Mouse (Mus musculus): ENCODE measurements around the gene Ccdc39. TPM values are rescaled to one million over a fixed set of nuclear protein-coding genes. Genes with fewer than 3 reads are reported as not detected.

Ccdc39 gene
- total RNA-seq, 2 experiments from 2014 or later: 16.7 to 39.2 TPM

DNA sequence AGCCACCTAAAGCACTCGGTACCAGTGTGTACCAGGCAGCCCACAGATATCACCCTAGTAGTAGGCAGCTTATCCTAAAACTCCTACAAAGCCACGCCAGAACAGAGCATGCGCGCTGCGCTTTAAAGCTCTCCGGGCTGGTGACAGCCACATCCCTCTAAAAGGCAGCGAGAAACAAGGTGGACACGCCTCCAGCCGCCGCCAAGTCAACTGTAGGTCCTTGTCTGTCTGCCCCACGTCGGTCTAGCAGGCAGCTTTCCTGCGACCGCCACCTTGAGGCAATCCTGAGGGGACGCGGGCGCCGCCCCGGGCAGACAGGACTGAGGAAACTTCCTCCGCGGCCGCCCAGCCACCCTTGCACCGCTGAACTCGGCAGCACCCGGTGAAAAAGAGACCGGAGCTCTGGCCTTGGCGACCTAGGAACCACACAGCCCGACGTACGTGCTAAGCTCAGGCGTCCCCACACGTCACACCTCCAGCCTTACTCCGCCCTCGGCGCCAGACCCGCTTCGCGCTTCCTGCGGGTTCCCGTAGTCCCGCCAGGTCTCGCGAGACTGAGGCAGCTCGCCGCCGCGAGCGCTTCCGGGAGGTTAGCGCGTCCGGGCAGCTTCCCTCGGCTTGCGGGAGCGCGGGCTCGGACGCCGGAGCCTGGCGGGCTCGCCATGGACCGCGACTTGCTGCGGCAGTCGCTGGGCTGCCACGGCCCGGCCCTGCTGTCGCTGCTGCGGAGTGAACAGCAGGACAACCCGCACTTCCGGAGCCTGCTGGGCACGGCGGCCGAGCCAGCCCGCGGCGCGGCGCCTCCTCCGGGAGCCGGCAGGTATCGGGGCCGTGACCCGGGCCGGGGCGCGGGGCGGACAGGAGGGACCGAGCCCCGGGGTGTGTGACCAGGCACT lies 44.2 kb downstream of the Ccdc39 start, which contains the start of gene Ttc14:
Gene Ttc14, plus strand, starts transcription at position 216 of the 896 bp plus-strand sequence.
- intact Hi-C loops (cut with DNase I): loop anchor here (5.0 to 10.0 kb wide), 2 partner anchors 755 to 1063 kb away; partner anchors contain the start of genes Mrpl47 and Ndufb5
- DNase-seq (ENCODE audit: low spot score in 2 of 2): peak; percentile 98 to 99

DNA sequence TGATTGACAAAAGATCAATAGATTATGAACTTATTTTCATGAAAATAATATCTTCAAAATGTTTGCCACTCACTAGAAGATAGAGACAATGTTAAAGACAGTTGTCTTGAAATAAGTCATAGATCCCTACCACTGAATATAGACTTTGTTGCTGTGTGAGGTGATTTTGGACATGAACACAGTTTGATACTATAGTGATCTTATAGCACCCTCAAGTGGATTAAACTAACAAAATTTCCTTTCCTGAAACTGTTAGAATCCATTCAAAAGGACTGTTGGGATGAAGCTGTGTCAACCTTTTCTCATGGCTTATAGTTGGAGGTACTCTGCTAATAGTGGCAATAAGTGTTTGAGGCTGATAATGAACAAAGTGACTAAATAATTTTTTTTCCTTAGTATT lies 53.1 kb downstream of the Ccdc39 start:
- intact Hi-C loops (cut with DNase I): loop anchor here (2.0 to 10.0 kb wide), 4 partner anchors 484 to 880 kb away; partner anchors contain the start of gene Pex5l

More for the DNA sequence above, 53.1 kb downstream of the Ccdc39 start:
- no peak for DNase-seq (ENCODE audit: low spot score in 2 of 2)

Other genes with a start within 250 kb of the Ccdc39 start
- gene Ttc14, start 44.5 kb downstream of the Ccdc39 start, total RNA-seq (2021): 10 to 100 TPM; 57.1 to 93.7 TPM
- gene Fxr1, start 175.6 kb upstream of the Ccdc39 start, total RNA-seq (2021): 10 to 100 TPM; 65.8 to 81.0 TPM
- gene Dnajc19, start 237.0 kb upstream of the Ccdc39 start, total RNA-seq (2021): 10 to 100 TPM; 50.1 to 52.5 TPM